Mouse (Mus musculus) heart, postnatal 0 days (tissue): ENCODE results near the gene Midn. TPM values are rescaled to one million over a fixed set of nuclear protein-coding genes. Genes with fewer than 3 reads are reported as not detected.

Source experiments
- ATAC-seq: fragments of 200-750 bp; cut with Nextera tagmentation; 2 replicates; pipeline ENCODE4 v1.8.0; 2017; ENCODE audit warnings: low read depth, moderate number of reproducible peaks, moderate library complexity; ENCODE audit not compliant: insufficient read depth
- DNase-seq: peaks from one replicate; pipeline ENCODE4 v3.0.0-alpha.2; 2016; ENCODE audit warnings: low spot score
- H3K27ac ChIP-seq: fragments of 300-500 bp; sonication (generic); 2 replicates; pipeline ENCODE4 v1.5.1; 2014; ENCODE audit warnings: low read depth, mild to moderate bottlenecking
- H3K27me3 ChIP-seq: fragments of 300-500 bp; sonication (generic); 2 replicates; pipeline ENCODE4 v1.6.1; 2014; ENCODE audit warnings: low read length, mixed read lengths; ENCODE audit not compliant: control insufficient read depth, insufficient read depth
- H3K36me3 ChIP-seq: fragments of 300-500 bp; sonication (generic); replicated peaks from 2 replicates; pipeline ENCODE4 v1.6.1; 2014; ENCODE audit warnings: low read length, mixed read lengths; ENCODE audit not compliant: control insufficient read depth, insufficient read depth
- H3K4me1 ChIP-seq: fragments of 300-500 bp; sonication (generic); 2 replicates; pipeline ENCODE4 v1.6.1; 2014; ENCODE audit warnings: antibody characterized with exemption; ENCODE audit not compliant: control insufficient read depth, insufficient read depth
- H3K4me2 ChIP-seq: fragments of 300-500 bp; sonication (generic); 2 replicates; pipeline ENCODE4 v1.6.1; 2014; ENCODE audit warnings: low read depth, mild to moderate bottlenecking, low read length, moderate library complexity
- H3K4me3 ChIP-seq: fragments of 300-500 bp; sonication (generic); 2 replicates; pipeline ENCODE4 v1.5.1; 2014; ENCODE audit warnings: low read depth, low read length
- H3K9ac ChIP-seq: fragments of 300-500 bp; sonication (generic); replicated peaks from 2 replicates; pipeline ENCODE4 v1.6.1; 2014; ENCODE audit warnings: low read depth, low read length, mixed read lengths
- H3K9me3 ChIP-seq: fragments of 300-500 bp; sonication (generic); replicated peaks from 2 replicates; pipeline ENCODE4 v1.6.1; 2016; ENCODE audit warnings: low read length; ENCODE audit not compliant: control insufficient read depth
- CTCF ChIP-seq: IDR thresholded peaks from 2 replicates; pipeline ENCODE4 v1.5.1; 2016; ENCODE audit warnings: antibody characterized with exemption, control low read depth, low read depth
- EP300 ChIP-seq: IDR thresholded peaks from 2 replicates; pipeline ENCODE4 v1.6.1; 2016; ENCODE audit warnings: antibody characterized with exemption, low read depth
- WGBS: fragments of 180-500 bp; shearing (Covaris S2); extraction: QIAGEN DNeasy Blood & Tissue Kit; methylation state at CpG from one replicate; pipeline ENCODE4 v1.1.7; 2014; 5-methylcytosine and 5-hydroxymethylcytosine counted together
- polyA plus RNA-seq: library from polyadenylated mRNA; unstranded; fragments of >200 nt; fragmentation: Nextera tagmentation; extraction: Ambion mirVana; gene quantifications from 2 replicates; pipeline ENCODE4 v1.2.1, GENCODE M21; 2015
- total RNA-seq: library from RNA; depleted of rRNA; stranded (reverse); fragments of >200 nt; gene quantifications from 2 replicates; pipeline ENCODE4 v1.2.3, GENCODE M21; 2014; ENCODE audit warnings: low replicate concordance; rRNA removed

Gene Midn
- total and polyA plus RNA-seq, 2 experiments from 2014 or later: 15.8 to 100 TPM

- ATAC-seq (no peak), DNase-seq (no peak)
- Histone ChIP-seq H3K9ac (no peak overlapping the region), H3K27me3 (peaks cover 9% of the 10 kb centered on the region), H3K27ac (no peak overlapping the region), H3K9me3 (no peaks in the 10 kb centered on the region), H3K36me3 (no peaks in the 10 kb centered on the region), H3K4me2 (no peak overlapping the region), H3K4me1 (no peaks in the 10 kb centered on the region), H3K4me3 (no peak overlapping the region)
- TF ChIP-seq EP300: no peak
- no peak for TF ChIP-seq CTCF
- WGBS: 79% methylated on average over 33 of the region's 33 CpGs
Observed at GRCm38 (mm10) chr10:80196778-80197581, 48.9 kb downstream of the Midn start.

GRCm38 (mm10) chr10:80199440-80200008 lies 51.5 kb downstream of the Midn start:
- no peak overlapping the region for H3K4me2 ChIP-seq
- H3K9ac ChIP-seq: no peak overlapping the region
- peak; percentile 91 for TF ChIP-seq CTCF
- no peak for TF ChIP-seq EP300
- H3K27ac ChIP-seq: no peak overlapping the region
- 53% methylated on average over 3 of the region's 3 CpGs for WGBS
- DNase-seq (peak; percentile 82), ATAC-seq (peak; percentile 91)
- no peaks in the 10 kb centered on the region for H3K4me1 ChIP-seq
- no peaks in the 10 kb centered on the region for H3K36me3 ChIP-seq
- H3K4me3 ChIP-seq: no peak overlapping the region
- H3K27me3 ChIP-seq: no peaks in the 10 kb centered on the region
- no peaks in the 10 kb centered on the region for H3K9me3 ChIP-seq

- H3K9me3 ChIP-seq: no peaks in the 10 kb centered on the region
- TF ChIP-seq CTCF (no peak), EP300 (no peak)
- no peaks in the 10 kb centered on the region for H3K27me3 ChIP-seq
- 73% methylated on average over 6 of the region's 6 CpGs for WGBS
- H3K36me3 ChIP-seq: no peaks in the 10 kb centered on the region
- DNase-seq: no peak
- H3K4me3 ChIP-seq: no peak overlapping the region
- ATAC-seq: no peak
- no peaks in the 10 kb centered on the region for H3K4me1 ChIP-seq
- no peak overlapping the region for H3K9ac ChIP-seq
- no peak overlapping the region for H3K4me2 ChIP-seq
- H3K27ac ChIP-seq: no peak overlapping the region
Observed at GRCm38 (mm10) chr10:80200485-80200884, 52.4 kb downstream of the Midn start.

GRCm38 (mm10) chr10:80204055-80204454 lies 56.0 kb downstream of the Midn start:
- ATAC-seq: no peak
- H3K27me3 ChIP-seq: no peaks in the 10 kb centered on the region
- no peak overlapping the region for H3K27ac ChIP-seq
- no peak for DNase-seq
- H3K4me2 ChIP-seq: no peak overlapping the region
- H3K4me3 ChIP-seq: no peak overlapping the region
- 46% methylated on average over 7 of the region's 7 CpGs for WGBS
- no peaks in the 10 kb centered on the region for H3K9me3 ChIP-seq
- no peak for TF ChIP-seq CTCF
- TF ChIP-seq EP300: no peak
- no peaks in the 10 kb centered on the region for H3K36me3 ChIP-seq
- H3K9ac ChIP-seq: no peak overlapping the region
- H3K4me1 ChIP-seq: no peaks in the 10 kb centered on the region

- Histone ChIP-seq H3K9me3 (no peaks in the 10 kb centered on the region), H3K4me3 (no peak overlapping the region), H3K4me1 (no peaks in the 10 kb centered on the region), H3K4me2 (no peak overlapping the region), H3K27me3 (no peaks in the 10 kb centered on the region), H3K9ac (no peak overlapping the region), H3K36me3 (no peaks in the 10 kb centered on the region), H3K27ac (no peak overlapping the region)
- TF ChIP-seq EP300 (no peak), CTCF (no peak)
- WGBS: 63% methylated on average over 1 of the region's 1 CpGs
- DNase-seq (no peak), ATAC-seq (no peak)
Observed at GRCm38 (mm10) chr10:80207201-80207600, 59.1 kb downstream of the Midn start.

GRCm38 (mm10) chr10:80207676-80208075 lies 59.6 kb downstream of the Midn start:
- no peak overlapping the region for H3K27ac ChIP-seq
- whole genome bisulfite sequencing: 85% methylated on average over 10 of the region's 10 CpGs
- TF ChIP-seq CTCF (no peak), EP300 (no peak)
- H3K4me1 ChIP-seq: no peaks in the 10 kb centered on the region
- H3K36me3 ChIP-seq: no peaks in the 10 kb centered on the region
- no peak overlapping the region for H3K4me2 ChIP-seq
- H3K27me3 ChIP-seq: no peaks in the 10 kb centered on the region
- H3K9me3 ChIP-seq: no peaks in the 10 kb centered on the region
- no peak overlapping the region for H3K4me3 ChIP-seq
- H3K9ac ChIP-seq: no peak overlapping the region
- no peak for DNase-seq
- ATAC-seq: no peak

Other genes starting within 250 kb of the Midn start
Only the 30 nearest of the 32 such genes appear.
- gene Gm26602, start 237.4 kb upstream of the Midn start, total RNA-seq: not detected in 2 replicates
- 4.0 and 6.0 TPM in 2 replicates for gene Gm26602, start 237.4 kb upstream of the Midn start, polyA plus RNA-seq
- gene Kiss1r, start 231.3 kb upstream of the Midn start, total RNA-seq: not detected in 2 replicates
- gene Kiss1r, start 231.3 kb upstream of the Midn start, polyA plus RNA-seq: 0.45 and 0.57 TPM in 2 replicates
- 40.9 and 58.4 TPM in 2 replicates for gene R3hdm4, start 227.1 kb upstream of the Midn start, total RNA-seq
- 104 and 107 TPM in 2 replicates for gene R3hdm4, start 227.1 kb upstream of the Midn start, polyA plus RNA-seq
- 5.3 and 5.6 TPM in 2 replicates for gene Arid3a, start 221.2 kb upstream of the Midn start, total RNA-seq
- 0.65 and 0.77 TPM in 2 replicates for gene Arid3a, start 221.2 kb upstream of the Midn start, polyA plus RNA-seq
- 29.3 and 51.5 TPM in 2 replicates for gene Wdr18, start 188.1 kb upstream of the Midn start, total RNA-seq
- 54.3 and 58.4 TPM in 2 replicates for gene Wdr18, start 188.1 kb upstream of the Midn start, polyA plus RNA-seq
- not detected in 2 replicates for gene Grin3b, start 177.6 kb upstream of the Midn start, total RNA-seq
- 0.29 and 0.34 TPM in 2 replicates for gene Grin3b, start 177.6 kb upstream of the Midn start, polyA plus RNA-seq
- gene Tmem259, start 163.9 kb upstream of the Midn start, total RNA-seq: 162 and 182 TPM in 2 replicates
- gene Tmem259, start 163.9 kb upstream of the Midn start, polyA plus RNA-seq: 18.0 and 18.1 TPM in 2 replicates
- gene Cnn2, start 159.7 kb upstream of the Midn start, total RNA-seq: 142 and 158 TPM in 2 replicates
- 126 and 149 TPM in 2 replicates for gene Cnn2, start 159.7 kb upstream of the Midn start, polyA plus RNA-seq
- gene Abca7, start 151.8 kb upstream of the Midn start, total RNA-seq: 10.4 and 11.4 TPM in 2 replicates
- gene Abca7, start 151.8 kb upstream of the Midn start, polyA plus RNA-seq: 1.9 TPM in 2 replicates
- 3.9 and 11.0 TPM in 2 replicates for gene Arhgap45, start 131.6 kb upstream of the Midn start, total RNA-seq
- 1.9 TPM in 2 replicates for gene Arhgap45, start 131.6 kb upstream of the Midn start, polyA plus RNA-seq
- gene Polr2e, start 108.5 kb upstream of the Midn start, total RNA-seq: 70.6 and 106 TPM in 2 replicates
- gene Polr2e, start 108.5 kb upstream of the Midn start, polyA plus RNA-seq: 120 and 123 TPM in 2 replicates
- gene Gpx4, start 101.1 kb upstream of the Midn start, total RNA-seq: 490 and 500 TPM in 2 replicates
- 874 and 900 TPM in 2 replicates for gene Gpx4, start 101.1 kb upstream of the Midn start, polyA plus RNA-seq
- 21.1 and 22.0 TPM in 2 replicates for gene Sbno2, start 42.7 kb upstream of the Midn start, total RNA-seq
- gene Sbno2, start 42.7 kb upstream of the Midn start, polyA plus RNA-seq: 5.9 and 6.3 TPM in 2 replicates
- 40.3 and 57.4 TPM in 2 replicates for gene Stk11, start 32.5 kb upstream of the Midn start, total RNA-seq
- gene Stk11, start 32.5 kb upstream of the Midn start, polyA plus RNA-seq: 10.6 and 10.8 TPM in 2 replicates
- gene Atp5d, start 9.6 kb upstream of the Midn start, total RNA-seq: 970 and 972 TPM in 2 replicates
- gene Atp5d, start 9.6 kb upstream of the Midn start, polyA plus RNA-seq: 1,858 and 1,876 TPM in 2 replicates
- gene Cbarp, start 7.4 kb upstream of the Midn start, total RNA-seq: 2.8 and 5.9 TPM in 2 replicates
- 1.0 and 1.1 TPM in 2 replicates for gene Cbarp, start 7.4 kb upstream of the Midn start, polyA plus RNA-seq
- 121 and 163 TPM in 2 replicates for gene Cirbp, start 17.7 kb downstream of the Midn start, total RNA-seq
- 208 and 330 TPM in 2 replicates for gene Cirbp, start 17.7 kb downstream of the Midn start, polyA plus RNA-seq
- 0.66 and 8.9 TPM in 2 replicates for gene 1600002K03Rik, start 24.7 kb downstream of the Midn start, total RNA-seq
- gene 1600002K03Rik, start 24.7 kb downstream of the Midn start, polyA plus RNA-seq: 4.6 and 5.7 TPM in 2 replicates
- gene Efna2, start 31.2 kb downstream of the Midn start, total RNA-seq: 2.4 and 3.0 TPM in 2 replicates
- gene Efna2, start 31.2 kb downstream of the Midn start, polyA plus RNA-seq: 3.3 and 3.7 TPM in 2 replicates
- 41.4 and 59.7 TPM in 2 replicates for gene Mum1, start 78.2 kb downstream of the Midn start, total RNA-seq
- gene Mum1, start 78.2 kb downstream of the Midn start, polyA plus RNA-seq: 18.4 and 22.9 TPM in 2 replicates
- gene Ndufs7, start 100.8 kb downstream of the Midn start, total RNA-seq: 838 and 847 TPM in 2 replicates
- gene Ndufs7, start 100.8 kb downstream of the Midn start, polyA plus RNA-seq: 1,203 and 1,284 TPM in 2 replicates
- gene Gamt, start 112.7 kb downstream of the Midn start, total RNA-seq: 27.2 and 27.7 TPM in 2 replicates
- 22.8 and 25.7 TPM in 2 replicates for gene Gamt, start 112.7 kb downstream of the Midn start, polyA plus RNA-seq
- 88.9 and 96.2 TPM in 2 replicates for gene Dazap1, start 113.2 kb downstream of the Midn start, total RNA-seq
- 24.8 and 30.3 TPM in 2 replicates for gene Dazap1, start 113.2 kb downstream of the Midn start, polyA plus RNA-seq
- gene Rps15, start 144.2 kb downstream of the Midn start, total RNA-seq: 1,030 and 1,317 TPM in 2 replicates
- gene Rps15, start 144.2 kb downstream of the Midn start, polyA plus RNA-seq: 499 and 510 TPM in 2 replicates
- 1.4 and 3.4 TPM in 2 replicates for gene Apc2, start 147.7 kb downstream of the Midn start, total RNA-seq
- 0.77 and 0.83 TPM in 2 replicates for gene Apc2, start 147.7 kb downstream of the Midn start, polyA plus RNA-seq
- gene 2310011J03Rik, start 172.3 kb downstream of the Midn start, total RNA-seq: 13.5 and 41.4 TPM in 2 replicates
- 35.2 and 37.4 TPM in 2 replicates for gene 2310011J03Rik, start 172.3 kb downstream of the Midn start, polyA plus RNA-seq
- not detected in 2 replicates for gene Pcsk4, start 181.2 kb downstream of the Midn start, total RNA-seq
- gene Pcsk4, start 181.2 kb downstream of the Midn start, polyA plus RNA-seq: 2.0 and 2.1 TPM in 2 replicates
- not detected in 2 replicates for gene Reep6, start 181.7 kb downstream of the Midn start, total RNA-seq
- 0.85 and 1.0 TPM in 2 replicates for gene Reep6, start 181.7 kb downstream of the Midn start, polyA plus RNA-seq
- gene Adamtsl5, start 200.1 kb downstream of the Midn start, total RNA-seq: 18.5 and 34.6 TPM in 2 replicates
- 12.6 and 14.6 TPM in 2 replicates for gene Adamtsl5, start 200.1 kb downstream of the Midn start, polyA plus RNA-seq
- 1.7 TPM in 1 of 2 replicates, not detected in the other for gene Plk5, start 208.2 kb downstream of the Midn start, total RNA-seq
- gene Plk5, start 208.2 kb downstream of the Midn start, polyA plus RNA-seq: 0.05 TPM in 2 replicates